Mouse (Mus musculus): Measurements from ENCODE around the gene Fchsd2.

Gene Fchsd2

GRCm38 (mm10) chr7:101092618-101093017 lies at the start of gene Fchsd2:
Gene Fchsd2, plus strand, starts transcription at chr7:101092863.
- in situ Hi-C loops (cut with MboI, MseI), result no loop called here

- in situ Hi-C loops (cut with MboI, MseI), result loop anchor here (5.0 kb wide), 1 partner anchor 87 kb away; no protein-coding TSS in a partner anchor
These were observed 48.7 kb upstream of the Fchsd2 start for GRCm38 (mm10) chr7:101043846-101044541.

GRCm38 (mm10) chr7:101048247-101048646 lies 44.4 kb upstream of the Fchsd2 start:
- in situ Hi-C loops (cut with MboI, MseI), result no loop called here

GRCm38 (mm10) chr7:101049326-101050087 lies 43.2 kb upstream of the Fchsd2 start:
- in situ Hi-C loops (cut with MboI, MseI), result no loop called here

GRCm38 (mm10) chr7:101050724-101051550 lies 41.7 kb upstream of the Fchsd2 start:
- in situ Hi-C loops (cut with MboI, MseI), result no loop called here

GRCm38 (mm10) chr7:101051551-101052221 lies 41.0 kb upstream of the Fchsd2 start:
- in situ Hi-C loops (cut with MboI, MseI), result no loop called here

- in situ Hi-C loops (cut with MboI, MseI), result no loop called here
These were observed 39.5 kb upstream of the Fchsd2 start for GRCm38 (mm10) chr7:101053136-101053535.

- in situ Hi-C loops (cut with MboI, MseI), result no loop called here
These were observed 35.4 kb upstream of the Fchsd2 start for GRCm38 (mm10) chr7:101057309-101057708.

- in situ Hi-C loops (cut with MboI, MseI), result no loop called here
These were observed 33.5 kb upstream of the Fchsd2 start for GRCm38 (mm10) chr7:101059188-101059587.

GRCm38 (mm10) chr7:101060476-101060875 lies 32.2 kb upstream of the Fchsd2 start:
- in situ Hi-C loops (cut with MboI, MseI), result loop anchor here (5.0 kb wide), 1 partner anchor 172 kb away; no protein-coding TSS in a partner anchor

- in situ Hi-C loops (cut with MboI, MseI), result loop anchor here (5.0 kb wide), 1 partner anchor 171 kb away; no protein-coding TSS in a partner anchor
These were observed 31.3 kb upstream of the Fchsd2 start for GRCm38 (mm10) chr7:101061381-101061780.

GRCm38 (mm10) chr7:101062246-101062645 lies 30.4 kb upstream of the Fchsd2 start:
- in situ Hi-C loops (cut with MboI, MseI), result loop anchor here (5.0 kb wide), 1 partner anchor 170 kb away; no protein-coding TSS in a partner anchor

GRCm38 (mm10) chr7:101063523-101063922 lies 29.1 kb upstream of the Fchsd2 start:
- in situ Hi-C loops (cut with MboI, MseI), result loop anchor here (5.0 kb wide), 1 partner anchor 169 kb away; no protein-coding TSS in a partner anchor

- in situ Hi-C loops (cut with MboI, MseI), result loop anchor here (5.0 kb wide), 3 partner anchors 42 to 307 kb away; no protein-coding TSS in a partner anchor
These were observed 27.7 kb upstream of the Fchsd2 start for GRCm38 (mm10) chr7:101064697-101065688.

GRCm38 (mm10) chr7:101066009-101066408 lies 26.7 kb upstream of the Fchsd2 start:
- in situ Hi-C loops (cut with MboI, MseI), result loop anchor here (5.0 kb wide), 2 partner anchors 41 to 306 kb away; no protein-coding TSS in a partner anchor

GRCm38 (mm10) chr7:101066650-101067346 lies 25.9 kb upstream of the Fchsd2 start:
- in situ Hi-C loops (cut with MboI, MseI), result loop anchor here (5.0 kb wide), 2 partner anchors 41 to 306 kb away; no protein-coding TSS in a partner anchor

- in situ Hi-C loops (cut with MboI, MseI), result loop anchor here (5.0 kb wide), 2 partner anchors 40 to 305 kb away; no protein-coding TSS in a partner anchor
These were observed 25.1 kb upstream of the Fchsd2 start for GRCm38 (mm10) chr7:101067521-101067920.

GRCm38 (mm10) chr7:101069271-101069670 lies 23.4 kb upstream of the Fchsd2 start:
- in situ Hi-C loops (cut with MboI, MseI), result loop anchor here (5.0 kb wide), 2 partner anchors 38 to 303 kb away; no protein-coding TSS in a partner anchor

- in situ Hi-C loops (cut with MboI, MseI), result no loop called here
These were observed 22.3 kb upstream of the Fchsd2 start for GRCm38 (mm10) chr7:101070406-101070805.
